Mouse (Mus musculus): Measurements from ENCODE around the gene Tcfl5.

Gene Tcfl5

GRCm38 (mm10) chr2:180642555-180643260, at the start of gene Tcfl5:
Tcfl5 (minus strand) TSS chr2:180642708.
- in situ Hi-C loops (cut with MboI; ENCODE audit: unreplicated experiment in 2 of 2) = no loop called here

GRCm38 (mm10) chr2:180689841-180690240, 47.3 kb upstream of the Tcfl5 start:
- in situ Hi-C loops (cut with MboI; ENCODE audit: unreplicated experiment in 2 of 2) = no loop called here

- in situ Hi-C loops (cut with MboI; ENCODE audit: unreplicated experiment in 2 of 2) = loop anchor here (5.0 kb wide), 1 partner anchor 58 kb away; no protein-coding TSS in a partner anchor
Observed at GRCm38 (mm10) chr2:180684031-180684430, 41.5 kb upstream of the Tcfl5 start.

GRCm38 (mm10) chr2:180683524-180683923, 41.0 kb upstream of the Tcfl5 start:
- in situ Hi-C loops (cut with MboI; ENCODE audit: unreplicated experiment in 2 of 2) = loop anchor here (5.0 kb wide), 1 partner anchor 59 kb away; no protein-coding TSS in a partner anchor

GRCm38 (mm10) chr2:180681225-180681624, 38.7 kb upstream of the Tcfl5 start:
- in situ Hi-C loops (cut with MboI; ENCODE audit: unreplicated experiment in 2 of 2) = loop anchor here (5.0 kb wide), 1 partner anchor 61 kb away; no protein-coding TSS in a partner anchor

GRCm38 (mm10) chr2:180678609-180679140, 36.2 kb upstream of the Tcfl5 start:
- in situ Hi-C loops (cut with MboI; ENCODE audit: unreplicated experiment in 2 of 2) = loop anchor here in 1 of 2 experiments (5.0 kb wide), 1 partner anchor 96 kb away; the partner anchor contains the start of gene Mrgbp

- in situ Hi-C loops (cut with MboI; ENCODE audit: unreplicated experiment in 2 of 2) = loop anchor here in 1 of 2 experiments (5.0 kb wide), 1 partner anchor 94 kb away; the partner anchor contains the start of gene Mrgbp
Observed at GRCm38 (mm10) chr2:180676706-180677105, 34.2 kb upstream of the Tcfl5 start.

- in situ Hi-C loops (cut with MboI; ENCODE audit: unreplicated experiment in 2 of 2) = no loop called here
Observed at GRCm38 (mm10) chr2:180662008-180662407, 19.5 kb upstream of the Tcfl5 start.

GRCm38 (mm10) chr2:180660521-180660920, 18.0 kb upstream of the Tcfl5 start:
- in situ Hi-C loops (cut with MboI; ENCODE audit: unreplicated experiment in 2 of 2) = no loop called here

GRCm38 (mm10) chr2:180659353-180660150, 17.0 kb upstream of the Tcfl5 start:
- in situ Hi-C loops (cut with MboI; ENCODE audit: unreplicated experiment in 2 of 2) = no loop called here

GRCm38 (mm10) chr2:180658381-180658780, 15.9 kb upstream of the Tcfl5 start:
- in situ Hi-C loops (cut with MboI; ENCODE audit: unreplicated experiment in 2 of 2) = no loop called here

GRCm38 (mm10) chr2:180657394-180658013, 15.0 kb upstream of the Tcfl5 start:
- in situ Hi-C loops (cut with MboI; ENCODE audit: unreplicated experiment in 2 of 2) = no loop called here

- in situ Hi-C loops (cut with MboI; ENCODE audit: unreplicated experiment in 2 of 2) = no loop called here
Observed at GRCm38 (mm10) chr2:180655150-180655549, 12.6 kb upstream of the Tcfl5 start.

GRCm38 (mm10) chr2:180654666-180655065, 12.2 kb upstream of the Tcfl5 start:
- in situ Hi-C loops (cut with MboI; ENCODE audit: unreplicated experiment in 2 of 2) = no loop called here

GRCm38 (mm10) chr2:180646841-180647240, 4.3 kb upstream of the Tcfl5 start:
- in situ Hi-C loops (cut with MboI; ENCODE audit: unreplicated experiment in 2 of 2) = no loop called here

- in situ Hi-C loops (cut with MboI; ENCODE audit: unreplicated experiment in 2 of 2) = no loop called here
Observed at GRCm38 (mm10) chr2:180643626-180644025, 1.1 kb upstream of the Tcfl5 start.

GRCm38 (mm10) chr2:180641576-180642554, 643 bp downstream of the Tcfl5 start:
- in situ Hi-C loops (cut with MboI; ENCODE audit: unreplicated experiment in 2 of 2) = no loop called here

- in situ Hi-C loops (cut with MboI; ENCODE audit: unreplicated experiment in 2 of 2) = no loop called here
Observed at GRCm38 (mm10) chr2:180611882-180612281, 30.6 kb downstream of the Tcfl5 start.

- in situ Hi-C loops (cut with MboI; ENCODE audit: unreplicated experiment in 2 of 2) = no loop called here
Observed at GRCm38 (mm10) chr2:180610283-180610682, 32.2 kb downstream of the Tcfl5 start.

- in situ Hi-C loops (cut with MboI; ENCODE audit: unreplicated experiment in 2 of 2) = no loop called here
Observed at GRCm38 (mm10) chr2:180604781-180605180, 37.7 kb downstream of the Tcfl5 start.
